Mouse (Mus musculus) MEL (cell line): ENCODE data around the gene Gm35549. TPM values are rescaled to one million over a fixed set of nuclear protein-coding genes. Genes with fewer than 3 reads are reported as not detected.

Experiments used
- DNase-seq: peaks from one replicate; pipeline ENCODE4 v3.0.0; 2011; ENCODE audit warnings: low read depth, low spot score
- H3K27ac ChIP-seq: 2 replicates; pipeline ENCODE4 v1.5.1; 2012; ENCODE audit warnings: low read depth, mild to moderate bottlenecking, control low read depth, low read length, moderate library complexity; ENCODE audit not compliant: control insufficient read depth
- H3K27me3 ChIP-seq, 2 experiments: fragments of 150-350 bp in 1 of 2; sonication (generic) in 1 of 2; 2 replicates each; pipeline ENCODE4 v1.6.1; 2012; ENCODE audit warnings: low read length in 2 of 2, mild to moderate bottlenecking in 2 of 2, improper control_type of control experiment in 1 of 2, moderate library complexity in 1 of 2; ENCODE audit not compliant: insufficient read depth in 2 of 2, control insufficient read depth in 1 of 2
- H3K36me3 ChIP-seq, 2 experiments: 2 replicates each; pipeline ENCODE4 v1.6.1; 2012 to 2014; ENCODE audit warnings: low read length in 2 of 2, improper control_type of control experiment in 1 of 2, inconsistent platforms in 1 of 2, mild to moderate bottlenecking in 1 of 2; ENCODE audit not compliant: insufficient read depth in 2 of 2, control insufficient read depth in 1 of 2
- H3K4me1 ChIP-seq, 2 experiments: fragments of 150-350 bp in 1 of 2; sonication (generic) in 1 of 2; 2 replicates each; pipeline ENCODE4 v1.6.1; 2012; ENCODE audit warnings: low read length in 2 of 2, improper control_type of control experiment in 1 of 2, mild to moderate bottlenecking in 1 of 2; ENCODE audit not compliant: insufficient read depth in 2 of 2, control insufficient read depth in 1 of 2
- H3K4me3 ChIP-seq, 2 experiments: fragments of 150-350 bp in 1 of 2; sonication (generic) in 1 of 2; 2 replicates each; pipeline ENCODE4 v1.5.1; 2012; ENCODE audit warnings: low read depth in 2 of 2, low read length in 2 of 2, mild to moderate bottlenecking in 2 of 2, moderate library complexity in 2 of 2, control low read depth in 1 of 2, improper control_type of control experiment in 1 of 2; ENCODE audit not compliant: control insufficient read depth in 1 of 2, insufficient read depth in 1 of 2
- H3K79me2 ChIP-seq: 2 replicates; pipeline ENCODE4 v1.6.1; 2012; ENCODE audit warnings: mild to moderate bottlenecking, low read length, moderate library complexity; ENCODE audit not compliant: control insufficient read depth, poor library complexity, insufficient read depth
- H3K9ac ChIP-seq: 2 replicates; pipeline ENCODE4 v1.6.1; 2012; ENCODE audit warnings: low read depth, mild to moderate bottlenecking, control low read depth, low read length, moderate library complexity; ENCODE audit not compliant: control insufficient read depth, poor library complexity, severe bottlenecking
- H3K9me3 ChIP-seq: fragments of 150-350 bp; sonication (generic); replicated peaks from 2 replicates; pipeline ENCODE4 v1.6.1; 2012; ENCODE audit warnings: mild to moderate bottlenecking, low read length, improper control_type of control experiment, moderate library complexity; ENCODE audit not compliant: insufficient read depth
- CTCF ChIP-seq, 3 experiments: IDR thresholded peaks in 2 of 3; conservative IDR thresholded peaks in 1 of 3; 2 replicates each; pipeline ENCODE4 v1.5.1; 2011 to 2012; ENCODE audit warnings: low read length in 3 of 3, low read depth in 2 of 3, mild to moderate bottlenecking in 2 of 3, improper control_type of control experiment in 1 of 3, inconsistent platforms in 1 of 3, mixed read lengths in 1 of 3, moderate library complexity in 1 of 3; ENCODE audit not compliant: control insufficient read depth in 1 of 3, insufficient read depth in 1 of 3, poor library complexity in 1 of 3, severe bottlenecking in 1 of 3
- E2F4 ChIP-seq: IDR thresholded peaks from 2 replicates; pipeline ENCODE4 v1.6.1; 2011; ENCODE audit warnings: low read depth, low read length, improper control_type of control experiment, borderline replicate concordance
- ELF1 ChIP-seq: IDR thresholded peaks from 2 replicates; pipeline ENCODE4 v1.6.1; 2014; ENCODE audit warnings: low read depth, mild to moderate bottlenecking, inconsistent platforms, low read length, improper control_type of control experiment, moderate library complexity
- EP300 ChIP-seq, 2 experiments: IDR thresholded peaks; 2 replicates each; pipeline ENCODE4 v1.6.1; 2011; ENCODE audit warnings: improper control_type of control experiment in 2 of 2, low read length in 2 of 2, low read depth in 1 of 2, mild to moderate bottlenecking in 1 of 2
- ETS1 ChIP-seq: IDR thresholded peaks from 2 replicates; pipeline ENCODE4 v1.6.1; 2012; ENCODE audit warnings: low read depth, mild to moderate bottlenecking, inconsistent platforms, low read length, improper control_type of control experiment, moderate library complexity
- GATA1 ChIP-seq: IDR thresholded peaks from 2 replicates; pipeline ENCODE4 v1.6.1; 2011; ENCODE audit warnings: low read depth, low read length, improper control_type of control experiment
- MAX ChIP-seq: IDR thresholded peaks from 2 replicates; pipeline ENCODE4 v1.6.1; 2011; ENCODE audit warnings: low read length, improper control_type of control experiment
- MEF2A ChIP-seq: IDR thresholded peaks from 2 replicates; pipeline ENCODE4 v1.6.1; 2014; ENCODE audit warnings: low read depth, mild to moderate bottlenecking, inconsistent platforms, low read length, improper control_type of control experiment; ENCODE audit not compliant: poor library complexity, insufficient replicate concordance, severe bottlenecking; ENCODE audit errors: extremely low read depth
- MYC ChIP-seq: IDR thresholded peaks from 2 replicates; pipeline ENCODE4 v1.6.1; 2011; ENCODE audit warnings: low read depth, mild to moderate bottlenecking, low read length, improper control_type of control experiment, moderate library complexity
- NELFE ChIP-seq: IDR thresholded peaks from 2 replicates; pipeline ENCODE4 v1.6.1; 2011; ENCODE audit warnings: low read depth, low read length, improper control_type of control experiment
- NRF1 ChIP-seq: IDR thresholded peaks from 2 replicates; pipeline ENCODE4 v1.6.1; 2014; ENCODE audit warnings: low read depth, mild to moderate bottlenecking, inconsistent platforms, low read length, improper control_type of control experiment, moderate library complexity; ENCODE audit not compliant: poor library complexity, insufficient read depth, severe bottlenecking
- POLR2AphosphoS2 ChIP-seq: IDR thresholded peaks from 2 replicates; pipeline ENCODE4 v1.6.1; 2011; ENCODE audit warnings: low read length, improper control_type of control experiment
- POLR2AphosphoS5 ChIP-seq: IDR thresholded peaks from 2 replicates; pipeline ENCODE4 v1.6.1; 2012; ENCODE audit warnings: low read depth, borderline replicate concordance, mild to moderate bottlenecking, inconsistent platforms, low read length, moderate library complexity, mixed read lengths
- RCOR1 ChIP-seq: IDR thresholded peaks from 2 replicates; pipeline ENCODE4 v1.6.1; 2012; ENCODE audit warnings: low read depth, mild to moderate bottlenecking, inconsistent platforms, low read length, improper control_type of control experiment
- TBP ChIP-seq: IDR thresholded peaks from 2 replicates; pipeline ENCODE4 v1.8.0; 2011; ENCODE audit warnings: low read depth, low read length, improper control_type of control experiment
- TCF12 ChIP-seq: IDR thresholded peaks from 2 replicates; pipeline ENCODE4 v1.6.1; 2014; ENCODE audit warnings: low read depth, mild to moderate bottlenecking, inconsistent platforms, low read length, improper control_type of control experiment, moderate library complexity
- UBTF ChIP-seq: IDR thresholded peaks from 2 replicates; pipeline ENCODE4 v1.6.1; 2012; ENCODE audit warnings: low read depth, mild to moderate bottlenecking, inconsistent platforms, low read length, improper control_type of control experiment, moderate library complexity, borderline replicate concordance; ENCODE audit not compliant: insufficient read depth
- ZC3H11A ChIP-seq: IDR thresholded peaks from 2 replicates; pipeline ENCODE4 v1.6.1; 2012; ENCODE audit warnings: low read depth, mild to moderate bottlenecking, inconsistent platforms, low read length, improper control_type of control experiment
- ZMIZ1 ChIP-seq: IDR thresholded peaks from 2 replicates; pipeline ENCODE4 v1.6.1; 2012; ENCODE audit warnings: low read depth, mild to moderate bottlenecking, inconsistent platforms, low read length, improper control_type of control experiment, moderate library complexity
- polyA plus RNA-seq, 2 experiments: library from polyadenylated mRNA; stranded (reverse) in 1 of 2; unstranded in 1 of 2; fragments of >175 nt in 1 of 2; fragments of >200 nt in 1 of 2; gene quantifications; 2 replicates each; pipeline versions ENCODE4 v1.2.1 to v1.2.4; 2012; ENCODE audit warnings: low replicate concordance in 2 of 2, low read depth in 1 of 2; ENCODE audit not compliant: insufficient read length in 2 of 2, insufficient read depth in 1 of 2, missing spikeins in 1 of 2
- total RNA-seq: library from RNA; depleted of rRNA; stranded (reverse); fragments of 300-350 nt; gene quantifications from 2 replicates; pipeline ENCODE4 v1.2.3, GENCODE M21; 2012

The Gm35549 gene
- total and polyA plus RNA-seq, 3 experiments: 0.31 TPM; not detected in 2

DNA sequence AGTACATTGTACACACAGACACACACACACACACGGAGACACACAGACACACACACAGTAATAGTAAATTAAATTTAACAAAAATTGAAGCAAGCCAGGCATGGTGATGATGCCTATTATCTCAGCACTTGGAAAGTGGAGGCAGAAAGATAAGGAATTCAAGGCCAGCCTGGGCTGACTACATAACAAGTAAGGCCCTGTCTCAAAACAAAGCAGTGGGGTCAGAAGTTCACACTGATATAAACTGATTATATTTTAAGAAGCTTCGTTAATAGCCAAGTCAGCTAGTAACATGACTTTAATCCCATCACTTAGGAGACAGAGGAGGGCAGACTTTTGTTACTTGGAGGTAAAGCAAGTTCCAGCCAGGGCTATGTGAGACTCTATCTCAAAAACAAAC lies 19.9 kb upstream of the Gm35549 start:
- H3K9me3 ChIP-seq: no peaks in the 10 kb centered on the region
- DNase-seq: no peak

GRCm38 (mm10) chr9:122860752-122861151 lies 16.9 kb upstream of the Gm35549 start:
- H3K27ac ChIP-seq: no peak overlapping the region
- no peaks in the 10 kb centered on the region for H3K9me3 ChIP-seq
- H3K4me1 ChIP-seq: peaks cover 9% of the 10 kb centered on the region in 2 experiments
- TF ChIP-seq ZMIZ1: no peak
- TF ChIP-seq NELFE: no peak
- no peak for TF ChIP-seq ELF1
- no peak for TF ChIP-seq CTCF (IDR thresholded peaks at IDR 0.05 in 2 of 3, conservative IDR thresholded peaks at IDR 0.05 in 1 of 3; ENCODE audit: control insufficient read depth in 1 of 3, insufficient read depth in 1 of 3, low read depth in 2 of 3, low read length in 3 of 3, poor library complexity in 1 of 3, severe bottlenecking in 1 of 3)
- no peak for TF ChIP-seq NRF1
- no peak for TF ChIP-seq MAX
- H3K27me3 ChIP-seq: no peaks in the 10 kb centered on the region
- no peak overlapping the region for H3K4me3 ChIP-seq
- peaks cover 36% of the 10 kb centered on the region for H3K79me2 ChIP-seq
- no peak overlapping the region for H3K9ac ChIP-seq
- no peak for DNase-seq
- H3K36me3 ChIP-seq: peaks cover 16 to 56% of the 10 kb centered on the region in 2 experiments

More for the DNA sequence above, 19.9 kb upstream of the Gm35549 start:
- TF ChIP-seq ETS1 (peak; percentile 37; the same call in 1 of the 2 replicates), MEF2A (no peak), EP300 (IDR thresholded peaks at IDR 0.05; ENCODE audit: low read depth in 1 of 2, low read length in 2 of 2) (peak in 1 of 2 experiments; percentile 20; a peak in 2 of 4 replicates), UBTF (no peak), E2F4 (no peak), TBP (no peak), MYC (no peak), TCF12 (peak; percentile 28; the same call in 1 of the 2 replicates), MAX (no peak), ZC3H11A (no peak), RCOR1 (no peak), GATA1 (peak; percentile 50; the same call in 1 of the 2 replicates), POLR2AphosphoS2 (no peak), POLR2AphosphoS5 (no peak)
- H3K36me3 ChIP-seq: peaks cover 18 to 28% of the 10 kb centered on the region in 2 experiments
- H3K9ac ChIP-seq: no peak overlapping the region; the same call in 1 of the 2 replicates
- H3K27ac ChIP-seq: no peak overlapping the region
- H3K79me2 ChIP-seq: peaks cover 37% of the 10 kb centered on the region
- H3K4me3 ChIP-seq: no peak overlapping the region
- peaks cover 9 to 11% of the 10 kb centered on the region in 2 experiments for H3K4me1 ChIP-seq
- H3K27me3 ChIP-seq: no peaks in the 10 kb centered on the region
